Mouse (Mus musculus): ENCODE data around the gene Ubash3b. TPM values are rescaled to one million over a fixed set of nuclear protein-coding genes. Genes with fewer than 3 reads are reported as not detected.

Ubash3b gene
- total RNA-seq, 1 experiment from 2014 or later = 2.1 TPM

- no peak for DNase-seq
Measured at GRCm38 (mm10) chr9:41136273-41136672, 25.2 kb downstream of the Ubash3b start.

DNA sequence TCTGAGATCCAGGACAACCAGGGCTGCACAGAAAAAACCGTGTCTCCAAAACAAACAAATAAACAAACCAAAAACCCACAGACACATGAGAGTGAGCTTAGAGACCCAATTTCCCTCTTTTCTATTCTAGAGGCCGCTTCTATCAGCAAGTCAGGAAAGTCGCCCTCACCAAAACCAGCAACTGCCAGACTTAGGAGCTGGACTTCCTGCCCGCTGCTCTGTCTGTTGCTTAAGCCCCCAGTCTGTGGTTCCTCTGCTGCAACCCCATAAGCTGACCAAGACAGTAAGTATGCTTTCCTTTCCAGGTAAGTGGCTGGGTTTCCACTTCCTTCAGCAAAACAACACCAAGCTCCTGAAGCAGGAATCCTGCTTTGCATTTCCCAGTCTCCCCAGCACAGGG lies 26.6 kb downstream of the Ubash3b start:
- no peak for DNase-seq

DNA sequence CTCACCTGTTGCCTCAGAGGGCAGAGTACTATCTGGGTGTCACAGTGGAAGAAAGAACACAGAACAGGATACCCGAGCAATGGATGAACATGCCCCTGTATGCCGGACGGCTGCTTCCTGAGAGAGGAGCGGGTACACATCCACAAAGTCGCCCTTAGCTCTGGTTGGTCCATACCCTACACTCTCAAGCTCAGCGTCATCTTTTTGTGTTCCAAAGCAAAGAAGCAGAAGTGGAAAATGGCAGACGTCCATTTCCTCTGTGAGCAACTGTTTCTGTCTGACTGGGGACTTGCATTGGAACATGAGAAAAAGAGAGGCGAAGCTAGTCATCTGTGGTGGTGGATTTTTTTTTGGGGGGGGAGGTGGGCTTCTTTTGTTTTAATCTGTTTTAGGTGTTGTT lies 30.9 kb downstream of the Ubash3b start:
- DNase-seq = no peak

DNA sequence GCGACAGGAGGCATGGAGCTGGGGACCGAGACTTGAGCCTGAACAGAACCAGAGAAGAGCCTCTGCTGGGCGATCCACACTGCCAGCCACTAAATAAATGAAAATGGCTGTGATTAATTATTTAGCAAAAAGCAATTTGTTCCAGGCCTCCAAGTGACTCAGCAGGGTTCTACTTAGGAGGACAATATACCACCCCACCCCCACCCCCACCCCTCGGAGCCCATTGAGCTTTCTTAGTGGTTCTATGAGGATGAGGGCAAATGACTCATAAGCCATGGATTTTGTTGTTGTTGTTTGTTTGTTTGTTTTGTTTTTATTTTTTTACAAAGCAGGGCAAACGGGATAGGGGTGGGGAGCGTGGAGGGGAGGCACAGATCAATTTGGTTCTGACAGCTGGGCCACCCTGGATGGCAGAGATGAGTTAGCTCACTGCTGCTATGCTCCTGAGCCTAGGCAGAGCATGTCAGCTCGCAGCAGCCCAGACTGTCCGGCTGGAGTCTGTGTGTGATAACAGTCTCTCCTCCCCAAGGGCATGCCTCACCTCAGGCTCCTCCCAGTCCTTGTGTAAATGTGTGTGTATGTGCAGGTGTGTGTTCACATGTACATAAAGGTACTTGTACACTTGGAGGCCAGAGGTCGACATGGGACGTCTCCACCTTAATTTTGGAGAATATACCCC lies 31.6 kb downstream of the Ubash3b start:
- DNase-seq = no peak

GRCm38 (mm10) chr9:41129273-41129672 lies 32.2 kb downstream of the Ubash3b start:
- DNase-seq = no peak

GRCm38 (mm10) chr9:41126723-41127122 lies 34.8 kb downstream of the Ubash3b start:
- no peak for DNase-seq

GRCm38 (mm10) chr9:41124305-41124704 lies 37.2 kb downstream of the Ubash3b start:
- no peak for DNase-seq

DNA sequence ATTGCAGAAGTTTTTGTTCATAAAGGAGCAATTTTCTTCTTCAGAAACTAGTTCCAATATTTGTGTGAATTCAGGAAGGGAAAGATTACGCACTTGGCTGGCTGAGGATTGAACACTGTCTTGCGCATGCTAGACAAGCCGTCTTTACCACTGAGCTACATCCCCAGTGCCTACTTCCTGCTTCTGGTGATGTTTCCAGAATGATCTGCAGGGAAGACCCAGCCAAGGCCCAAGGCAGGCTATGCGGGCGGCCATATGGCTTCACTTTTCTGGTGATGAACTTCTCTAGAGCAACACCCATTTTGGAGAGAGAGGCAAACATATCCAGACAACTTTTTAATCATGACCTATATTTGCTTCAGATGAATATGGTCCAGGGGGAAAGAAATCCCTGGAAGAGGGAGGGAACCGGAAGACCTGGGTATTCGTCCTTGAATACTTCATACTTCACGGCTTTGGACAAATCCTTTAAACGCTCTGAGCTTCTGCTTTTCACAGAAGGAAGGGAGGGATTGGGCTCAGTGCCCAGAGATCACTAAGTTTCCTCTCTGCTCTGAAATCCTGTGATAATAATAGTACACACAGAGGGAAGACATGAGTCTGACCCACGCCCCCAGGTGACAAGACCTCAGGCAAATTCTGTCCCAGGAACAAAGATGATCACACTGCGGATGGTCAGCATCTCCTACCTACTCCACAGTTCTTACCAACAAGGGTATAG lies 38.9 kb downstream of the Ubash3b start:
- DNase-seq = peak; percentile 27

DNA sequence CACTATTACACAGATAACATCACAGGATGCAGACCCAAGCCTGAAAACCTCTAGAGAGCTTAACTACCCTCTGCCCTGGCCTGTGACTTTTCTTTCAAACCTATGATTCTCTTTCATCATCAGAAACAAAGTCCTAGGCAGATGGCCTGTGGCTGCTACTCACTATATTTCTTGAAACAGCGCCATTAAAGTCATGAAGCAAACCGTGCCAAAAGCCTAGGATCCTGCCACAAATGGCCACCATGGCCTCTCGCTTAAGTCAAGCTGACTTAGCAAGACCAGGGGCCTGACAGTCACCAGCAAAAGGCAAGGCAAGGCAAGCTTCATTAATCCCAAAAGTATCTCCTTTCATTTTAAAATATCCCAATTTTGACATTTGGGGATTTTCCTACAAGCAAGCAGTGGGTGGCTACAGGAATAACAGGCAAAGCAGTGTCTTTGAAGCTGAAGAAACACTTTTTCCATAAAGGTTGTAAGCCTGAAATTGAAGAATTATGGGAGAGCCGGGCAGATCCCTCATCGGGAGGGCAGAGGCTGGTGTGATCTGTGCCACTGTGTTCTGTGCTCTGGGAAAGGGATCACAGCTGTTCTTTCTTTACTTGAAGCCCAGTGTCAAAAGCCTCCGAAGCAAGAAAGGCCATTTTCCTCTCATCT lies 39.7 kb downstream of the Ubash3b start:
- no peak for DNase-seq

GRCm38 (mm10) chr9:41119958-41120357 lies 41.5 kb downstream of the Ubash3b start:
- no peak for DNase-seq

DNA sequence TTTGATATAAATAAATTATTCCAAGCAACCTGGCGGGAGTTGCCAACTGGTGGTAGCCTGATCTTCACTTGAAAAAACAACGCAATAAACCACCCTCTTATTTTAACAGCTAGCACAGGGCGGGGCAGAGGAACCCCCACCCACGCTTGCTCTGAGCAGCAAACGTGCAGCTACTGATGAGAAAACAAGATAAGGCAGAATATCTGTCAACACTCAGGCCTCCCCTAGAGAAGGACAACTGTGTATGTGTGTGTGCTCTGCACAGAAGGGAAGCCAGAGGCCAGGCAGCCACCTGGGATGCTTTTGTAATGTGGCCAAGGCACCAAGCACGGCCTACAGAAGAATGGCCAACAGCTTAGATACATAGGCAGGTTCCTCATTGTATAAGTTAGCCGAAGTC lies 43.4 kb downstream of the Ubash3b start:
- no peak for DNase-seq

- DNase-seq = no peak
Measured at GRCm38 (mm10) chr9:41116126-41116525, 45.4 kb downstream of the Ubash3b start.

- DNase-seq = no peak
Measured at GRCm38 (mm10) chr9:41114367-41114766, 47.1 kb downstream of the Ubash3b start.

GRCm38 (mm10) chr9:41109749-41110148 lies 51.7 kb downstream of the Ubash3b start:
- DNase-seq = no peak

- no peak for DNase-seq
Measured at GRCm38 (mm10) chr9:41108324-41109180, 52.9 kb downstream of the Ubash3b start.

GRCm38 (mm10) chr9:41105201-41105643 lies 56.3 kb downstream of the Ubash3b start:
- DNase-seq = no peak

DNA sequence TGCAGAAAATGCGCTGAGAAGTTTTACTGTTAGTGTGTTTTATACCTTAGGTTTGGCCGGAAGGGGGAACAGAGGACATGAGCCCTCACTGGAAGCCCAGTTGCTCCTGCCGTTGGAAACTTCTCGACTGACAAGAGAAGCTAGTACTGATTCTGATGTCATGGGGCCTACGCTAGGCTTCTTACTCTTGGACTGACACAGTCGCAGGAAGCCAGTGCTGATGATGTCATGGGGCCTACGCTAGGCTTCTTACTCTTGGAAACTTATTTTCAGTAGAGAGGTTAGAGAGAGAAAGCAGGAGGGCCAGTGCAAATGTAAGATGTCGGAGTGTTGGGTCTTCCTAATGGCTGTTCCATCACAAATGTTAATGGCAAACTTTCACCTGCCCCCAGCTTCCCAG lies 57.8 kb downstream of the Ubash3b start:
- DNase-seq = no peak

- DNase-seq = no peak
Measured at GRCm38 (mm10) chr9:41102613-41103012, 58.9 kb downstream of the Ubash3b start.

DNA sequence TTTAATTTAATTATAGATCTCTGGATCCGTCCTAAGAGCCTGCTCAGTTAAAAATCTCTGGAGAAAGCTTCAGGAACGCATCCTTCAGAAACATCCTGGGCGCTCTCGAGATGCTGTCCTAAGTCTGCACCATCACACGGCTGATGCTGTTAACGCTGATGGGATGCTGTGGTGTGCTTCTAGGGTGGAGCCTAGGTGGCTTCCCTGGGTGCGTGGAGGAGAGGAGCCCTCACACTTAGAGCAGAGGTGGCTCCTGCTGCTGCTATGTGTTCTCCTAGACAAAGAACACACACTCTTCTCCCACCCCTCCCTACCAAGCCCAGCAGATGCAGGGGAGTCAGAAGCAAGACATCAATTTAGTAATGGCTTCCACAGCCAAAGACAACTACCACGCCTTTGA lies 61.6 kb downstream of the Ubash3b start:
- no peak for DNase-seq

DNA sequence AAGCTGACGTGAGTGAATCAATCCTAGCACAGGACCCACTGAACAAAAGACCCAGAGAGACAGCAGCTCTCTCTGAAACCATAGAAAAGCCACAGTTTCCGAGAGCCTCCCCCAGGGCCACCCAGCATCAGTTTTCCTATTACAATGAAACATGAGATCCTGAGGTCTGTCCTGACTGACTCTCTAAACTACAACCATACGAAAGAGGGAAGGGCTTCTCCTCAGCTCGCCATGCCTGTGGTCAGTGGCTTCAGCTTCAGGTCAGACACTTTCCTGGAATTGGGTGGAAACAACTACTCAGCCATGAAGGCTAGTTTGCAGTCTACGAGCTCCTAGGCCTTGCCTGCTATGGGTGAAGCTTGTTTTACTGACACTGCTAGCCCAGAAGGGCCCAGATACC lies 62.4 kb downstream of the Ubash3b start:
- DNase-seq = no peak

- DNase-seq = no peak
Measured at GRCm38 (mm10) chr9:41098065-41098464, 63.4 kb downstream of the Ubash3b start.

- DNase-seq = no peak
Measured at GRCm38 (mm10) chr9:41091993-41092392, 69.5 kb downstream of the Ubash3b start.
